In genomic region chr5:129489879-129490278, GRCm38 (mm10) we compare ENCODE assay signal across 15 mouse cellular contexts. TPM values are rescaled to one million over a fixed set of nuclear protein-coding genes. Genes with fewer than 3 reads are reported as not detected.
DNase-seq lines count a peak whose midpoint lies in the region; ATAC-seq lines count a peak whose summit lies in the region.
"Had no signal": no experiment of that assay in that cellular context is flagged by ENCODE, and none has a peak within 500 bp of the region (broad histone marks: within the 10 kb centered on the region; RNA-seq: fewer than 3 reads in every experiment).

No protein-coding gene starts in this region.

- H3K4me3 ChIP-seq in hindbrain, embryonic 15.5 days: no peak overlapping the region
- H3K4me3 ChIP-seq in hindbrain, embryonic 11.5 days (ENCODE audit: low read depth, low read length): no peak overlapping the region
- no peak overlapping the region for H3K4me3 ChIP-seq in neural tube, embryonic 11.5 days (ENCODE audit: low read depth, low read length)
- H3K4me3 ChIP-seq: midbrain, embryonic 12.5 days had no signal

- H3K27ac ChIP-seq in hindbrain, embryonic 15.5 days (replicated peaks): no peak overlapping the region
- H3K27ac ChIP-seq in hindbrain, embryonic 11.5 days (ENCODE audit: low read depth, low read length): no peak overlapping the region
- no peak overlapping the region for H3K27ac ChIP-seq in neural tube, embryonic 11.5 days (ENCODE audit: low read depth, low read length)
- H3K27ac ChIP-seq: midbrain, embryonic 12.5 days had no signal

- no peaks in the 10 kb centered on the region for H3K9me3 ChIP-seq in hindbrain, embryonic 15.5 days
- no peaks in the 10 kb centered on the region for H3K9me3 ChIP-seq in hindbrain, embryonic 11.5 days (ENCODE audit: control insufficient read depth, low read length)
- no peaks in the 10 kb centered on the region for H3K9me3 ChIP-seq in neural tube, embryonic 11.5 days (ENCODE audit: control insufficient read depth, low read length)
- H3K9me3 ChIP-seq: midbrain, embryonic 12.5 days had no signal

- no peaks in the 10 kb centered on the region for H3K36me3 ChIP-seq in hindbrain, embryonic 15.5 days
- H3K36me3 ChIP-seq in hindbrain, embryonic 11.5 days (ENCODE audit: control insufficient read depth, insufficient read depth, low read length): no peaks in the 10 kb centered on the region
- no peaks in the 10 kb centered on the region for H3K36me3 ChIP-seq in neural tube, embryonic 11.5 days (ENCODE audit: control insufficient read depth, insufficient read depth, low read length)
- H3K36me3 ChIP-seq: midbrain, embryonic 12.5 days had no signal

- no peak for DNase-seq in hindbrain, embryonic 11.5 days (ENCODE audit: low spot score)
- peak; percentile 8 for DNase-seq in R1 (ENCODE audit: low read depth, low spot score)
- DNase-seq in forelimb bud, embryonic 11.5 days (ENCODE audit: low read depth, low spot score): peak; percentile 90
- peak; percentile 56 for DNase-seq in neural tube, embryonic 11.5 days (ENCODE audit: low spot score)
- DNase-seq in testis, postnatal 10 days (ENCODE audit: low spot score): no peak
- no peak for DNase-seq in thymus, postnatal 36 days
- DNase-seq in layer of hippocampus, postnatal 36 days: no peak
- DNase-seq: adrenal gland, adult 8-10 months; cerebellum, postnatal 14 days; heart, postnatal 36 days had no signal

- H3K4me1 ChIP-seq in hindbrain, embryonic 15.5 days (replicated peaks): 0 out of 2 replicates have a peak, but pooled peaks cover 7% of the 10 kb centered on the region
- no peaks in the 10 kb centered on the region for H3K4me1 ChIP-seq in hindbrain, embryonic 11.5 days (replicated peaks; ENCODE audit: control insufficient read depth, insufficient read depth, low read length)
- peaks cover 8% of the 10 kb centered on the region; the same call in 1 of the 2 replicates for H3K4me1 ChIP-seq in neural tube, embryonic 11.5 days (ENCODE audit: control insufficient read depth, insufficient read depth, low read length)
- H3K4me1 ChIP-seq: midbrain, embryonic 12.5 days had no signal

- H3K27me3 ChIP-seq in hindbrain, embryonic 15.5 days: no peaks in the 10 kb centered on the region
- H3K27me3 ChIP-seq in hindbrain, embryonic 11.5 days (ENCODE audit: control insufficient read depth, insufficient read depth, low read length): no peaks in the 10 kb centered on the region
- no peaks in the 10 kb centered on the region for H3K27me3 ChIP-seq in neural tube, embryonic 11.5 days (ENCODE audit: control insufficient read depth, insufficient read depth, low read length)

- ATAC-seq in hindbrain, embryonic 15.5 days (ENCODE audit: low FRiP score, low read depth): peak; percentile 66; the same call in 1 of the 2 replicates
- no peak for ATAC-seq in hindbrain, embryonic 11.5 days (ENCODE audit: low FRiP score)
- ATAC-seq in neural tube, embryonic 11.5 days (ENCODE audit: insufficient read depth, low FRiP score, low TSS enrichment): no peak
- ATAC-seq: CD4-positive, CD25-positive, alpha-beta regulatory T cell, adult 4 months; Patski had no signal

- WGBS in hindbrain, embryonic 15.5 days: 31% methylated on average over 10 of the region's 10 CpGs
- 48% methylated on average over 10 of the region's 10 CpGs for WGBS in hindbrain, embryonic 11.5 days
- 8% methylated on average over 10 of the region's 10 CpGs for WGBS in neural tube, embryonic 11.5 days

- no peak overlapping the region; the same call in 1 of the 2 replicates for H3K4me2 ChIP-seq in hindbrain, embryonic 15.5 days
- no peak overlapping the region for H3K4me2 ChIP-seq in hindbrain, embryonic 11.5 days (replicated peaks; ENCODE audit: low read depth, low read length)
- peak overlapping the region; percentile 12; the same call in 1 of the 2 replicates for H3K4me2 ChIP-seq in neural tube, embryonic 11.5 days (ENCODE audit: low read depth)
- H3K4me2 ChIP-seq: liver, embryonic 11.5 days; midbrain, embryonic 12.5 days had no signal

- H3K9ac ChIP-seq in hindbrain, embryonic 15.5 days: no peak overlapping the region
- no peak overlapping the region for H3K9ac ChIP-seq in hindbrain, embryonic 11.5 days (ENCODE audit: low read depth, low read length)
- H3K9ac ChIP-seq in neural tube, embryonic 11.5 days (ENCODE audit: low read length): no peak overlapping the region
- H3K9ac ChIP-seq: midbrain, embryonic 12.5 days had no signal

RNA-seq across cellular contexts. Expression of gene Sfswap, which starts 11.1 kb away (rescaled TPM):
- polyA plus RNA-seq in hindbrain, embryonic 15.5 days (2015; fragmentation: Nextera tagmentation; extraction: Ambion mirVana): 51.5 and 52.8 TPM in 2 replicates
- polyA plus RNA-seq in hindbrain, embryonic 11.5 days (2014; fragmentation: Nextera tagmentation; extraction: Ambion mirVana): 46.1 and 59.0 TPM in 2 replicates
- polyA plus RNA-seq in neural tube, embryonic 11.5 days (2014; fragmentation: Nextera tagmentation; extraction: Ambion mirVana): 48.2 and 49.1 TPM in 2 replicates
- total RNA-seq in layer of hippocampus, postnatal 36 days (2021): 100 to 1,000 TPM; 121 to 142 TPM

Comparison
In these comparisons a context has a peak if more than half of its experiments do, and no peak if none do; other contexts are left out.
1. DNase-seq: peak in R1 (single experiment), forelimb bud, embryonic 11.5 days (single experiment) and neural tube, embryonic 11.5 days (single experiment); none in hindbrain, embryonic 11.5 days (single experiment), testis, postnatal 10 days (single experiment), thymus, postnatal 36 days (0 of 2) and layer of hippocampus, postnatal 36 days (0 of 2).